In genomic region chr3:153463849-153464248, GRCm38 (mm10) we compare ENCODE assay signal across 17 mouse cellular contexts.
"Had no signal": no experiment of that assay in that cellular context is flagged by ENCODE, and none has a peak within 500 bp of the region (broad histone marks: within the 10 kb centered on the region; RNA-seq: fewer than 3 reads in every experiment).

No protein-coding gene starts in this region.

- H3K36me3 ChIP-seq: midbrain, embryonic 12.5 days; neural tube, embryonic 12.5 days had no signal

- H3K9ac ChIP-seq: liver, embryonic 14.5 days; midbrain, embryonic 12.5 days; neural tube, embryonic 12.5 days had no signal

- H3K4me2 ChIP-seq: midbrain, embryonic 12.5 days; neural tube, embryonic 12.5 days had no signal

- H3K4me3 ChIP-seq: midbrain, embryonic 10.5 days; midbrain, embryonic 12.5 days; myocyte; neural tube, embryonic 12.5 days had no signal

- H3K9me3 ChIP-seq: neural tube, embryonic 12.5 days had no signal

- H3K27me3 ChIP-seq: midbrain, embryonic 12.5 days; neural tube, embryonic 12.5 days had no signal

- H3K27ac ChIP-seq: liver, embryonic 14.5 days; midbrain, embryonic 10.5 days; midbrain, embryonic 12.5 days; neural tube, embryonic 12.5 days had no signal

- H3K4me1 ChIP-seq: midbrain, embryonic 10.5 days; neural tube, embryonic 12.5 days had no signal

- ATAC-seq: midbrain, embryonic 16.5 days had no signal

- DNase-seq: lung, adult 18-20 months; lung, postnatal 14 days; midbrain, embryonic 14.5 days; retina, postnatal 1 day; right cerebral cortex, adult 18-20 months; right cerebral cortex, postnatal 25 days; right cerebral cortex, postnatal 4 days; spleen, adult 18-20 months; thymus, adult 18-20 months; thymus, postnatal 14 days; thymus, postnatal 36 days had no signal
